Mouse (Mus musculus): ENCODE measurements around the gene Asb7. TPM values are rescaled to one million over a fixed set of nuclear protein-coding genes. Genes with fewer than 3 reads are reported as not detected.
A peak's percentile ranks its signal among the peaks of the same experiment; 100 is the strongest.

Gene Asb7
- polyA plus RNA-seq (2012; ENCODE audit: insufficient read depth, insufficient read length, missing spikeins), result 6.9 and 10.8 TPM in 2 replicates

- no peaks in the 10 kb centered on the region for H3K4me1 ChIP-seq (ENCODE audit: control insufficient read depth, insufficient read depth, insufficient read length, low read length)
- peak within 1 kb of the TSS; percentile 50 for H3K27ac ChIP-seq (replicated peaks; ENCODE audit: low read depth, low read length)
- H3K4me3 ChIP-seq (ENCODE audit: insufficient read depth, low read depth, low read length), result peak within 1 kb of the TSS; percentile 84
Observed at GRCm38 (mm10) chr7:66689294-66689619, at the start of gene Asb7. Gene Asb7 (minus strand): TSS chr7:66689596.

GRCm38 (mm10) chr7:66737418-66737817 is 48.0 kb upstream of the Asb7 start:
- Histone ChIP-seq H3K27ac (replicated peaks; ENCODE audit: low read depth, low read length) (no peak overlapping the region), H3K4me1 (ENCODE audit: control insufficient read depth, insufficient read depth, insufficient read length, low read length) (no peaks in the 10 kb centered on the region), H3K4me3 (ENCODE audit: insufficient read depth, low read depth, low read length) (no peak overlapping the region)

- no peaks in the 10 kb centered on the region for H3K4me1 ChIP-seq (ENCODE audit: control insufficient read depth, insufficient read depth, insufficient read length, low read length)
- H3K4me3 ChIP-seq (ENCODE audit: insufficient read depth, low read depth, low read length), result no peak overlapping the region
- no peak overlapping the region for H3K27ac ChIP-seq (replicated peaks; ENCODE audit: low read depth, low read length)
Observed at GRCm38 (mm10) chr7:66734993-66735392, 45.6 kb upstream of the Asb7 start.

- Histone ChIP-seq H3K27ac (replicated peaks; ENCODE audit: low read depth, low read length) (no peak overlapping the region), H3K4me3 (ENCODE audit: insufficient read depth, low read depth, low read length) (no peak overlapping the region), H3K4me1 (ENCODE audit: control insufficient read depth, insufficient read depth, insufficient read length, low read length) (no peaks in the 10 kb centered on the region)
Observed at GRCm38 (mm10) chr7:66734466-66734865, 45.1 kb upstream of the Asb7 start.

- no peaks in the 10 kb centered on the region for H3K4me1 ChIP-seq (ENCODE audit: control insufficient read depth, insufficient read depth, insufficient read length, low read length)
- no peak overlapping the region for H3K4me3 ChIP-seq (ENCODE audit: insufficient read depth, low read depth, low read length)
- H3K27ac ChIP-seq (replicated peaks; ENCODE audit: low read depth, low read length), result no peak overlapping the region
Observed at GRCm38 (mm10) chr7:66733882-66734281, 44.5 kb upstream of the Asb7 start.

- Histone ChIP-seq H3K27ac (replicated peaks; ENCODE audit: low read depth, low read length) (no peak overlapping the region), H3K4me1 (ENCODE audit: control insufficient read depth, insufficient read depth, insufficient read length, low read length) (no peaks in the 10 kb centered on the region), H3K4me3 (ENCODE audit: insufficient read depth, low read depth, low read length) (no peak overlapping the region)
Observed at GRCm38 (mm10) chr7:66733431-66733830, 44.0 kb upstream of the Asb7 start.

- Histone ChIP-seq H3K4me3 (ENCODE audit: insufficient read depth, low read depth, low read length) (no peak overlapping the region), H3K27ac (replicated peaks; ENCODE audit: low read depth, low read length) (no peak overlapping the region), H3K4me1 (ENCODE audit: control insufficient read depth, insufficient read depth, insufficient read length, low read length) (no peaks in the 10 kb centered on the region)
Observed at GRCm38 (mm10) chr7:66729232-66729631, 39.8 kb upstream of the Asb7 start.

GRCm38 (mm10) chr7:66728072-66728471 is 38.7 kb upstream of the Asb7 start:
- H3K4me3 ChIP-seq (ENCODE audit: insufficient read depth, low read depth, low read length), result no peak overlapping the region
- no peaks in the 10 kb centered on the region for H3K4me1 ChIP-seq (ENCODE audit: control insufficient read depth, insufficient read depth, insufficient read length, low read length)
- H3K27ac ChIP-seq (replicated peaks; ENCODE audit: low read depth, low read length), result no peak overlapping the region

GRCm38 (mm10) chr7:66724954-66725353 is 35.6 kb upstream of the Asb7 start:
- H3K27ac ChIP-seq (replicated peaks; ENCODE audit: low read depth, low read length), result no peak overlapping the region
- no peaks in the 10 kb centered on the region for H3K4me1 ChIP-seq (ENCODE audit: control insufficient read depth, insufficient read depth, insufficient read length, low read length)
- no peak overlapping the region for H3K4me3 ChIP-seq (ENCODE audit: insufficient read depth, low read depth, low read length)

- Histone ChIP-seq H3K4me1 (ENCODE audit: control insufficient read depth, insufficient read depth, insufficient read length, low read length) (no peaks in the 10 kb centered on the region), H3K27ac (replicated peaks; ENCODE audit: low read depth, low read length) (no peak overlapping the region), H3K4me3 (ENCODE audit: insufficient read depth, low read depth, low read length) (no peak overlapping the region)
Observed at GRCm38 (mm10) chr7:66724514-66724913, 35.1 kb upstream of the Asb7 start.

- Histone ChIP-seq H3K4me1 (ENCODE audit: control insufficient read depth, insufficient read depth, insufficient read length, low read length) (no peaks in the 10 kb centered on the region), H3K27ac (replicated peaks; ENCODE audit: low read depth, low read length) (no peak overlapping the region), H3K4me3 (ENCODE audit: insufficient read depth, low read depth, low read length) (no peak overlapping the region)
Observed at GRCm38 (mm10) chr7:66711166-66711565, 21.8 kb upstream of the Asb7 start.

GRCm38 (mm10) chr7:66704631-66705030 is 15.2 kb upstream of the Asb7 start:
- Histone ChIP-seq H3K4me1 (ENCODE audit: control insufficient read depth, insufficient read depth, insufficient read length, low read length) (no peaks in the 10 kb centered on the region), H3K4me3 (ENCODE audit: insufficient read depth, low read depth, low read length) (no peak overlapping the region), H3K27ac (replicated peaks; ENCODE audit: low read depth, low read length) (no peak overlapping the region)

- no peaks in the 10 kb centered on the region for H3K4me1 ChIP-seq (ENCODE audit: control insufficient read depth, insufficient read depth, insufficient read length, low read length)
- no peak overlapping the region for H3K27ac ChIP-seq (replicated peaks; ENCODE audit: low read depth, low read length)
- no peak overlapping the region for H3K4me3 ChIP-seq (ENCODE audit: insufficient read depth, low read depth, low read length)
Observed at GRCm38 (mm10) chr7:66702721-66703120, 13.3 kb upstream of the Asb7 start.

- H3K4me1 ChIP-seq (ENCODE audit: control insufficient read depth, insufficient read depth, insufficient read length, low read length), result no peaks in the 10 kb centered on the region
- no peak overlapping the region for H3K27ac ChIP-seq (replicated peaks; ENCODE audit: low read depth, low read length)
- H3K4me3 ChIP-seq (ENCODE audit: insufficient read depth, low read depth, low read length), result no peak overlapping the region
Observed at GRCm38 (mm10) chr7:66694467-66694866, 5.1 kb upstream of the Asb7 start.

- Histone ChIP-seq H3K4me1 (ENCODE audit: control insufficient read depth, insufficient read depth, insufficient read length, low read length) (no peaks in the 10 kb centered on the region), H3K27ac (replicated peaks; ENCODE audit: low read depth, low read length) (peak within 1 kb of the TSS; percentile 50), H3K4me3 (ENCODE audit: insufficient read depth, low read depth, low read length) (peak within 1 kb of the TSS; percentile 84)
Observed at GRCm38 (mm10) chr7:66689620-66690360, 394 bp upstream of the Asb7 start, which contains the start of gene Lins1. Gene Lins1 (plus strand): TSS chr7:66689889.

- no peak overlapping the region for H3K27ac ChIP-seq (replicated peaks; ENCODE audit: low read depth, low read length)
- H3K4me1 ChIP-seq (ENCODE audit: control insufficient read depth, insufficient read depth, insufficient read length, low read length), result no peaks in the 10 kb centered on the region
- H3K4me3 ChIP-seq (ENCODE audit: insufficient read depth, low read depth, low read length), result peak overlapping the region; percentile 84
Observed at GRCm38 (mm10) chr7:66688721-66689120, 675 bp downstream of the Asb7 start.
